Mouse (Mus musculus): ENCODE results near the gene Actr3b.

Actr3b gene

DNA sequence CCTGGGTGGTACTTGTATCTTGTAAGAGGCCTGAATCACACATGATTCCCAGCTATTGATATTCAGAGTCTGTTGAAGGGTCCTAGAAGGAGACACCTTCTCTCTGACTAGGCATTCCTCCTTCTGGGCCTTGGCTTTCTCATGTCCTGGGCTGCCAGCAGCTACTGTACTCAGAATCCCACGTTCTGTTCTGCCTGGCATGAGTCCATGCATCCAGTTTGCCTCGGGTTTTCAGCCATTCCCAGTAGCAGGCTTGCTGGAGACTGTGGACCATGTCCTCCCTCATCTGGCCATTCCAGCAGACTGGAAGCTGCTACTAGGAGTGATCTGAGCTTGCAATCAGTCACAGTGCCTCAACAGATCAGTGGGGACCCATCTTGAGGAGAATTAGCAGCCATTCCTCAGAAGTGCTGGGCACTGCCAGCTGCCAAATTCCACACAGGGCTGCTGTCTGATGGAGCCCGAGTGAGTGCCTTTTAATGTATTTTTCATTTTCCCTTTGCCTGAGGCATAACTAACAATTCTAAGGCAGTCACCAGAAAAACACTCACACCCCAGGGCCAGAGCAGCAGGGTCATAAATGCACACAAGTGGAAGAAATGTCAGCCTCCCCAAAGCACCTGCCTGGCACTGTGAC is 130.1 kb downstream of the Actr3b start:
- DNase-seq (ENCODE audit: low spot score): no peak

- DNase-seq (ENCODE audit: low spot score): peak; percentile 49
Observed at GRCm38 (mm10) chr5:25891321-25891720, 131.5 kb downstream of the Actr3b start.
